Mouse (Mus musculus) common myeloid progenitor, adult 5-6 weeks (primary cell): Measurements from ENCODE around the gene Pwwp2b. TPM values are rescaled to one million over a fixed set of nuclear protein-coding genes. Genes with fewer than 3 reads are reported as not detected.

ENCODE experiments used
- ATAC-seq: replicated peaks from 2 replicates; pipeline ENCODE4 v1.8.0; 2016; ENCODE audit warnings: low read depth, mild to moderate bottlenecking, moderate TSS enrichment, inconsistent platforms; ENCODE audit not compliant: poor library complexity, severe bottlenecking
- total RNA-seq: library from RNA; stranded (forward); fragments of 200-1000, 187-1606 nt; gene quantifications from 2 replicates; pipeline ENCODE4 v1.2.3, GENCODE M21; 2017

Gene Pwwp2b
- total RNA-seq, 1 experiment from 2014 or later: 3.8 TPM

- no peak for ATAC-seq
Observed at GRCm38 (mm10) chr7:139222341-139222740, 25.9 kb upstream of the Pwwp2b start.

DNA sequence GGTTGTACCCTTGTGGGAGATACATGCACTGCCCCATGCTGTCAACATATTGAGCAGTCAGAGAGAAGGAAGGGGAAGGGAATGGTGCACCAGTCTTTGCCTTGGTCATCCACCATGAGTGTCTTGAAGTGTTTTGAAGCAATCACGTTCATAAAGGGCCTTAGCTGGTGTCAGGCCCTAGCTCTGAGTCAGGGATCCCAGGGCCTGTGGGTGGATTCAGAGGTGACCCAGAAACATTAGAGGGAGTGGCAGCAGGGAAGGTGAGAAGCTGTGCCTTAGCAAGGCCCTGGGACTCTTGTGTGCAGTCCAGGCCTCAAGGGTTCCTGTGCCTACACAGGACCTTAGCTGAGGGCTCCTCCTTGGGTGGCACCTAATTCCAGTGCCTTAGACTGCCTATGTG lies 24.2 kb upstream of the Pwwp2b start:
- no peak for ATAC-seq

- peak; percentile 79 for ATAC-seq
Observed at GRCm38 (mm10) chr7:139224725-139225124, 23.6 kb upstream of the Pwwp2b start.

GRCm38 (mm10) chr7:139226416-139226815 lies 21.9 kb upstream of the Pwwp2b start:
- ATAC-seq: no peak

- ATAC-seq: peak; percentile 59
Observed at GRCm38 (mm10) chr7:139228447-139229171, 19.7 kb upstream of the Pwwp2b start.

GRCm38 (mm10) chr7:139229837-139230236 lies 18.4 kb upstream of the Pwwp2b start:
- no peak for ATAC-seq

DNA sequence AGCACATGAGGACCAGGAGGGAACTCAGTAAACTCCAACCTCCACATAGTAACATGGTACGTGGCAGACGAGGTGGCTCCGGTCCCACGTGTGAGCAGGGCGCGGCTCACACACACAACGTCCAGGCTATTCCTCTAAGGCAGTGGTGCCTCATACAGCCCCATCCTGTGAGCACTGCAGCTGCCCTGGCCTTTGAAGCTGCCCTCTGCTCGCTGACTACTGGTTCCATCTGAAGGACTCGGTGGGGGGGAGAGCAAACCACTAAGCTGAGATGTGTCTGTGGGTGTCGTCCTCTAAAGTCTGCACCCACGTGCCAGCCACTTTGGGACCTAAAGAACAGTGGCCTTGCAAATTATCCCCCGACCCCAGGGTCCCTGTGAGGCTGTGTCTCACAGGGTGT lies 18.0 kb upstream of the Pwwp2b start:
- no peak for ATAC-seq

GRCm38 (mm10) chr7:139233714-139234113 lies 14.6 kb upstream of the Pwwp2b start:
- ATAC-seq: peak; percentile 93

DNA sequence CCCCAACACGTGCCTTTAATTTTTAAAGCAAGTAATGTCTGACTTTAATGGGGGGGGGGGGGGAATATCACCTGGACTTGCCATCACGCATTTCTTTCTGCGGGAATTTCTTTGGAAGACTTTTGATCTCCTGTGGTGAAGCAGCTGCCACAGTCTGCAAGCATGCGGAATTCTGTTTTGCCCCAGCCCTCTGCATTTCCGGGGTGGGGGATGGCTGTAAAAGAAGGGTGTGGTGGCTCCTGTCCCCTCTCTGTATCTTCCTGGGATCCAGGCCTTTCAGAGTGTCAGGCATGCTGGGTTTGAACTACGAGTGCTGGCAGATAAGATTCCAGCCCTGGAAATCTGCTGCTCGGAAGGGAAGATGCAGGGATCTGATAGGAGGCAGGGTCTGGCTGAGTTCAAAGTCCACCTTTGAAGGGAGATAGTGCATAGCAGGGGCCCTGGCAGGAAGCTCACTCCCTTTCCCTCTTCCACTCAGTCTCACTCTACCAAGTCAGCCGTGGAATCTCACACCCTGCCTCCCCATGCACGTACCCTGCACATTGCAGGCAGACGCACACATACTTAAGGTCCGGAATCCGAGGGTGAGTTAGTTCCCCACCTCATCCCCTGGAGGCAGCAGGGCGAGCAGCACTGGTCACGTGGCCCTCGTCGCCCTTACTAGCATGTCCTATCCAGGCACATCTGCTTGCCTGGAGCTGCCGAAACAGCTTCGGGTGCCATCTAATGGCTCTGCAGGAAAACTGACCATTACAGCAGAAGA lies 13.7 kb upstream of the Pwwp2b start:
- peak; percentile 40 for ATAC-seq

- ATAC-seq: no peak
Observed at GRCm38 (mm10) chr7:139235651-139236358, 12.5 kb upstream of the Pwwp2b start.

- ATAC-seq: peak; percentile 58; the same call in 1 of the 2 replicates
Observed at GRCm38 (mm10) chr7:139239432-139239831, 8.8 kb upstream of the Pwwp2b start.

- no peak for ATAC-seq
Observed at GRCm38 (mm10) chr7:139246086-139246485, 2.2 kb upstream of the Pwwp2b start.

DNA sequence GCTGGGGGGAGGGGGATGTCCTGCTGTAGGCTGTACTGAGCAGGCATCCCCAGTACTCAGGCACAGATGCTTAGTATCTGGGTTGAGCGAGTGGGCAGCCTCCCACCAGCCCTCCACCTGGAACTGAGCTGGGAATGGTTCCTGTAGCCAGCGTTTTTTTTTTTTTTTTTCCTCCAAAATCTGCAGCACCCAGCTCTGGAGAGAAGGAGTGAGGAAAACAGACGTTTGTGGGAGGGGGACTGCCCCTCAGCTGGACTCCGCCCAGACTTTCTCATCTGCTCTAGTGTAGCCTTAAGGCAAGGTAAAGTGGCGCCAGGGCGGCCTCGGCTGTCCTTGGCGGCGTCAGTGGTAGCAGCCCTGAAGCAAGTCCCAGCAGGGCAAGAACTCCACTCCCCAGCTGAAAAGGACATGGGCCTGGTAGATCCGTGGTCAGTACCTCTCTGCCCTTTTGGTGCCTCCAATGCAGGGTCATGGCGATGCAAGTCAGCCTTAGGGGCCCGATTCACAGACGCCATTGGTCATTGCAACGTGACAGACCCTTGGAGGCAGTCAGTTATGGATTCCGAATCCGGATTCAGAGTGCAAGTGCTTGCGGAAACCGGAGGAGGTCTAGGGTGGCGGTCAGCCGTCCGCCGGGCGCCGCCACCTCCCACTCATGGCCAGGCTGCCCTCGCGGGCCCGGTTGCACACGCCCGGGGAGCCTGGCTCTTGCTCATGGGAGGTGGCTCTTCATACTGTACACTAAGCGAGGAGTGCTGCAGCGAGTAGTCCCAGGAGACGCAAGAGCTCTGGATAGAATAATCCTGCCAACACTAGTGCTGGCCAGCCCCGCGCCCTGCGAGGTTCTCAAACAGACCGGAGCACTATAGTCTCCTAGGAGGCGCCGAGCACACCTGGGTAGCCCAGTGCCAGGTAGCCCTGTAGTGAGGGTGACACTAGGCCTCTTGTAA lies 1.1 kb upstream of the Pwwp2b start:
- no peak for ATAC-seq

DNA sequence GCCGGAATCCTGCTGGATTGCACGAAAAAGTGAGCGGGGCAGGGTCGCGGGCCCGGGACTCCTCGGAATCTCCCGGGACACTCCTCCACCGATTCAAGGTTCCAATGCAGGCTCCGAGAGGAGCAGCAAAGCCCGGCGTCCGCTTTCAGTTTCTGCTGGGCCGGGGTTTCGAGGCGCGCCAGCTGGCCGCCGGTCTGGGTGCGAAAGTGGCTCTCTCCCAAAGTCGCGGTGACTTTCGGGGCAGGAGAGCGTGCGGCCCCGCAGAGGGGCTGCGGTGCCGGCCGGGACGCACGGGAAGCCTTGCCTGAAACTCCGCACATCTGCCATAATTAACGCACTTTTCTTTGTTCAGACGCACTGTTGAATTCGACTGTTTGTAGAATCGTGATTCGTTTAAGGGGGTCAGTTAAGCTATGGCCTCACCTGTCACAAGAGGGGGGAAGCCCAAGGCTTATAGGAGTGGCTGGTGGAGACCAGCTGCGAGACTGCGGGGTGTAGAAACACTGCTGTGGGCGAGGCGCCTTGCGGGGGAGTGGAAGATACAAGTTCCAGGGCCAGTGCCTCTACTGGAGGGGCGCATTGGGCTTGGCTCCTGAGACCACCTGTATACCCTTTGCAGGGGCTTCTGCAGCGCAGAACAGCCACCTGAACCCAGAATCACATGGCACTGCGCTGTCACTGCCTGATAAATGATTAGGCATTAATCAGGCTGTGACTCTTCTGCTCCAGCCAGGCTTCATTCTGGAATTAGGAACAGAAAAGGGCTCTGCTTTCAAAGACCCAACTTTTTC lies 528 bp downstream of the Pwwp2b start:
- ATAC-seq: peak; percentile 7; the same call in 1 of the 2 replicates

- no peak for ATAC-seq
Observed at GRCm38 (mm10) chr7:139249406-139250210, 1.3 kb downstream of the Pwwp2b start.

DNA sequence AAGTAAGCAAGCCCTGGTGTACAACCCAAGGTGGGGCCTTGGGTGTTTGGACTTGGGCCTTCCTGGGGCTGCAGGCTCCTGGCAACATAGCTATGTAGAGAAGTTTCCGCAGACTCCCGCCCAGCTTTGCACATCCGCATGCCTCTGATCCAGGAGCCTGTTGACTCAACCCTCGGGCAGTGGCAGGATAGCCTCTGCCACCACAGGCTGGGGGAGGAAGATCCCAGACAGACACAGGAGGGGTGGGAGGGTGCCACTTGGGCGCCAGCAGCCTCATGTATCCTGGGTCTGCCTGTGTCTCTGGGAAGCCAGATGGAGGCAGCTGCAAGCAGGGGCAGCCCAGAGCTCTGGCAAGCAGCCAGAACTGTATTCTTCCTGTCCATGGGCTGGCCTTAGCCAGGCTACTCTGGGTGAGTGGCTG lies 3.6 kb downstream of the Pwwp2b start:
- no peak for ATAC-seq

- no peak for ATAC-seq
Observed at GRCm38 (mm10) chr7:139252566-139252965, 4.3 kb downstream of the Pwwp2b start.

GRCm38 (mm10) chr7:139252986-139253385 lies 4.7 kb downstream of the Pwwp2b start:
- ATAC-seq: no peak
